Mouse (Mus musculus) myocyte (in vitro differentiated cells): ENCODE results near the gene Tff3.

ENCODE experiments used
- E2F4 ChIP-seq: IDR thresholded peaks from one replicate; pipeline ENCODE4 v1.6.1; 2011; ENCODE audit warnings: mild to moderate bottlenecking, control low read depth, moderate library complexity; ENCODE audit not compliant: insufficient read depth
- POLR2A ChIP-seq: IDR thresholded peaks from one replicate; pipeline ENCODE4 v1.6.1; 2011; ENCODE audit warnings: low read depth, mild to moderate bottlenecking, control low read depth, moderate library complexity; ENCODE audit not compliant: insufficient read length
- USF1 ChIP-seq: IDR thresholded peaks from one replicate; pipeline ENCODE4 v1.6.1; 2011; ENCODE audit warnings: low read depth, mild to moderate bottlenecking, control low read depth, moderate library complexity

DNA sequence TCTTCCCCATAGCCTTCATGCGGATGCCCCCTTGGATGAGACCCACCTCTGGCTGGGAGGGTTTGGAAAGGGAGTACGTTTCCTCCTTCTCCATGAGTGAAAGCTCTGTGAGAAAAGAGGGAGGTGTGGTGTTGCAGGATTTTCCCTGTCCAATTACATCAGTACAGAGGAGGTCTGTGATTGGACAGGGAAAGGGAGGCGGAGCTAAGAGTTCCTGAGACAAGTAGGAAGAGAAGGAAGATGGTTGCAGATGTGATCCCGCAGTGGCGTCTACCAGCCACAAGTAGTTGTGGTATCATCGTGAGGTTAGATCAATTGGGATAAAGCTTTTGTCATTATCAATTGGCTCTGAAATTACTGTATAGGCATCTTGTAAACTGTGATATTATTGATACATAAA, 28.5 kb upstream of the Tff3 start:
- TF ChIP-seq USF1 (no peak), POLR2A (no peak), E2F4 (no peak)
